Mouse (Mus musculus) kidney, embryonic 16.5 days (tissue): ENCODE data around the gene Tmem220. TPM values are rescaled to one million over a fixed set of nuclear protein-coding genes. Genes with fewer than 3 reads are reported as not detected.

Source experiments
- ATAC-seq: fragments of 200-750 bp; cut with Nextera tagmentation; 2 replicates; pipeline ENCODE4 v1.8.0; 2017; ENCODE audit warnings: moderate TSS enrichment; ENCODE audit not compliant: low FRiP score, low TSS enrichment
- H3K27ac ChIP-seq: fragments of 300-500 bp; sonication (generic); 2 replicates; pipeline ENCODE4 v1.5.1; 2014; ENCODE audit warnings: low read length
- H3K27me3 ChIP-seq: fragments of 300-500 bp; sonication (generic); 2 replicates; pipeline ENCODE4 v1.6.1; 2014; ENCODE audit warnings: low read length, control low read depth, mixed read lengths; ENCODE audit not compliant: insufficient read depth
- H3K36me3 ChIP-seq: fragments of 300-500 bp; sonication (generic); 2 replicates; pipeline ENCODE4 v1.6.1; 2014; ENCODE audit warnings: low read length, control low read depth, mixed read lengths; ENCODE audit not compliant: insufficient read depth
- H3K4me1 ChIP-seq: fragments of 300-500 bp; sonication (generic); 2 replicates; pipeline ENCODE4 v1.6.1; 2014; ENCODE audit warnings: low read length, control low read depth, mixed read lengths; ENCODE audit not compliant: insufficient read depth
- H3K4me2 ChIP-seq: fragments of 300-500 bp; sonication (generic); replicated peaks from 2 replicates; pipeline ENCODE4 v1.6.1; 2014; ENCODE audit warnings: low read depth, low read length
- H3K4me3 ChIP-seq: fragments of 300-500 bp; sonication (generic); 2 replicates; pipeline ENCODE4 v1.5.1; 2014; ENCODE audit warnings: mild to moderate bottlenecking, low read length
- H3K9ac ChIP-seq: fragments of 300-500 bp; sonication (generic); replicated peaks from 2 replicates; pipeline ENCODE4 v1.6.1; 2014; ENCODE audit warnings: low read length
- H3K9me3 ChIP-seq: fragments of 300-500 bp; sonication (generic); 2 replicates; pipeline ENCODE4 v1.6.1; 2016; ENCODE audit warnings: low read length, control low read depth
- WGBS: fragments of 180-500 bp; shearing (Covaris S2); extraction: QIAGEN DNeasy Blood & Tissue Kit; methylation state at CpG from one replicate; pipeline ENCODE4 v1.1.7; 2014; 5-methylcytosine and 5-hydroxymethylcytosine counted together
- polyA plus RNA-seq: library from polyadenylated mRNA; unstranded; fragments of >200 nt; fragmentation: Nextera tagmentation; extraction: Ambion mirVana; gene quantifications from 2 replicates; pipeline ENCODE4 v1.2.1, GENCODE M21; 2015

The Tmem220 gene
- polyA plus RNA-seq, 1 experiment from 2014 or later, result 2.3 TPM

DNA sequence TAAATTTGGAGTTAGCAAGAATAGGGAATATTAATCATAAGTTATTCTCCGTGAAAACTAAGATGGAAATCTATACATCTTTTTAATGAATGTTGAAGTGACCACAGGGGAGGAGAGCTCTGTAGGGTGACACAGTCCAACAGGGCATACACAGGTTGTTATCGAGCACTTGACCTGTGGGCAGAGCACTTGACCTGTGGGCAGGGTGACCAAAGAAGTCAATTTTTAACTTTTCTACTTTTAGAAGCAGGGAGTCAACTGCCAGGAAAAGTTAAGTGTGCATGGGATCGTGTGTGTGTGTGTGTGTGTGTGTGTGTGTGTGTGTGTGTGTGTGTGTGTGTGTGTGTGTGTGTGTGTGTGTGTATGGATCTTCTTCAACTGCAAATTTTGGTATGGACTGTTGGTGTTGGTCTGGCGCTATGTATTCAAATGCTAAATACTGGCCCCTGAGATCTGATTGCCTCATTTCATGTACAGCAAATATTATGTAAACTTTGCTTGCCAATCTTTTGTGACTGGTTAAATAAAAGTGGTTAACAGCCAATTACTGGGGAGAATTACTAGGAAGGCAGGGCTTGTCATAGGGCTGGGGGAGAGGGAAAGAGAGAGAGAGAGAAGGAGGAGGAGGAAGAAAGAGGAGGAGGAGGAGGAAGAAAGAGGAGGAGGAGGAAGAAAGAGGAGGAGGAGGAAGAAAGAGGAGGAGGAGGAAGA, 10.0 kb downstream of the Tmem220 start:
- no peak for ATAC-seq
- WGBS, result 55% methylated on average over 4 of the region's 4 CpGs

GRCm38 (mm10) chr11:67036229-67036628, 11.3 kb downstream of the Tmem220 start:
- peaks cover 22% of the 10 kb centered on the region for H3K36me3 ChIP-seq
- ATAC-seq, result no peak
- H3K27ac ChIP-seq, result no peak overlapping the region
- H3K9me3 ChIP-seq, result no peaks in the 10 kb centered on the region
- WGBS, result 88% methylated on average over 6 of the region's 6 CpGs
- H3K9ac ChIP-seq, result no peak overlapping the region
- H3K27me3 ChIP-seq, result no peaks in the 10 kb centered on the region
- H3K4me2 ChIP-seq, result no peak overlapping the region
- no peak overlapping the region for H3K4me3 ChIP-seq
- no peaks in the 10 kb centered on the region for H3K4me1 ChIP-seq

More for the DNA sequence above, 10.0 kb downstream of the Tmem220 start:
- Histone ChIP-seq H3K9me3 (no peaks in the 10 kb centered on the region), H3K4me3 (no peak overlapping the region), H3K27ac (no peak overlapping the region), H3K27me3 (no peaks in the 10 kb centered on the region), H3K4me2 (no peak overlapping the region), H3K36me3 (peaks cover 10% of the 10 kb centered on the region), H3K9ac (no peak overlapping the region), H3K4me1 (no peaks in the 10 kb centered on the region)

DNA sequence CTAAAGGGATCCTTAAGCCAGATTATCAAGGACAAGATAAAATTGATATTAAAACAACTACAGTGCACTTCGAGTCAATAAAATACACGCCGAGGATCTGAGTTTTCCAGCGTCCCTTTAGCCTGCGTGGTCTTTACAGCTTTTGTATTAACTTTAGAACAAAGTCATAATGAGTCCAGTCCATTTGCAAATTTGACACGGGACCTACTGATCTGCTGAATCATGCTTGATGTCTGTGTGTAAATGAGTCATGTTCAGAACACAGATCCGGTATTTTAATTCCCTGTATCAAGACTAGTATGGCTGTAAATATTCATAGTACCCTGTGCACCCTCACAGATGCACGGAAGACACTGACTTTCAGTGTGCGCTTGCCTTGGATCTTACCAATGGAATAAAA, 11.9 kb downstream of the Tmem220 start:
- no peak overlapping the region for H3K4me3 ChIP-seq
- no peaks in the 10 kb centered on the region for H3K4me1 ChIP-seq
- no peaks in the 10 kb centered on the region for H3K27me3 ChIP-seq
- no peak overlapping the region for H3K27ac ChIP-seq
- 95% methylated on average over 9 of the region's 9 CpGs for WGBS
- H3K4me2 ChIP-seq, result no peak overlapping the region
- ATAC-seq, result no peak
- peaks cover 27% of the 10 kb centered on the region for H3K36me3 ChIP-seq
- H3K9me3 ChIP-seq, result no peaks in the 10 kb centered on the region
- H3K9ac ChIP-seq, result no peak overlapping the region

DNA sequence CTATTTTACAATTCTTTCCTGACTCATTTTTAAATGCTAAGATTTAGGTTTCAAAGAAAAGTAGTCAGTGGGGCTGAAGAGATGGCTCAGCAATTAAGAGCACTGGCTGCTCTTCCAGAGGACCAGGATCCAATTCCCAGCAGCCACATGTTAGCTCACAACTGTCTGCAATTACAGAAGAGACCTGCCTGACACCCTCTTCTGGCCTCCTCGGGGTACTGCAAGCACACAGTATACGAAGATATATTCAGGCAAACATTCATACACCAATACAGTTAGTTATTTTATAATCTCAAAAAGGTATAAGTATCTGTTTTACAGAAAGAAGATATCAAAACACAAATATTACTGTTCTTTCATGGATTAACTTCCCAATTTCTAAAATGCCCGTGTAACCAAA, 14.8 kb downstream of the Tmem220 start:
- no peak for ATAC-seq
- H3K9me3 ChIP-seq, result no peaks in the 10 kb centered on the region
- WGBS, result 94% methylated on average over 3 of the region's 3 CpGs

GRCm38 (mm10) chr11:67040483-67040882, 15.5 kb downstream of the Tmem220 start:
- Histone ChIP-seq H3K27me3 (no peaks in the 10 kb centered on the region), H3K9ac (no peak overlapping the region), H3K27ac (no peak overlapping the region), H3K4me1 (no peaks in the 10 kb centered on the region), H3K36me3 (peaks cover 29% of the 10 kb centered on the region), H3K4me3 (no peak overlapping the region), H3K9me3 (no peaks in the 10 kb centered on the region), H3K4me2 (no peak overlapping the region)
- ATAC-seq, result no peak
- WGBS, result 92% methylated on average over 6 of the region's 6 CpGs

More for the DNA sequence above, 14.8 kb downstream of the Tmem220 start:
- Histone ChIP-seq H3K4me1 (no peaks in the 10 kb centered on the region), H3K36me3 (peaks cover 27% of the 10 kb centered on the region), H3K9ac (no peak overlapping the region), H3K4me2 (no peak overlapping the region), H3K4me3 (no peak overlapping the region), H3K27me3 (no peaks in the 10 kb centered on the region), H3K27ac (no peak overlapping the region)

- no peak overlapping the region for H3K27ac ChIP-seq
- H3K4me2 ChIP-seq, result no peak overlapping the region
- H3K9me3 ChIP-seq, result no peaks in the 10 kb centered on the region
- no peak overlapping the region for H3K4me3 ChIP-seq
- no peak for ATAC-seq
- WGBS, result 60% methylated on average over 8 of the region's 8 CpGs
- no peak overlapping the region for H3K9ac ChIP-seq
- peaks cover 26% of the 10 kb centered on the region for H3K36me3 ChIP-seq
- H3K27me3 ChIP-seq, result no peaks in the 10 kb centered on the region
- H3K4me1 ChIP-seq, result no peaks in the 10 kb centered on the region
Measured at GRCm38 (mm10) chr11:67043007-67043406, 18.1 kb downstream of the Tmem220 start.

DNA sequence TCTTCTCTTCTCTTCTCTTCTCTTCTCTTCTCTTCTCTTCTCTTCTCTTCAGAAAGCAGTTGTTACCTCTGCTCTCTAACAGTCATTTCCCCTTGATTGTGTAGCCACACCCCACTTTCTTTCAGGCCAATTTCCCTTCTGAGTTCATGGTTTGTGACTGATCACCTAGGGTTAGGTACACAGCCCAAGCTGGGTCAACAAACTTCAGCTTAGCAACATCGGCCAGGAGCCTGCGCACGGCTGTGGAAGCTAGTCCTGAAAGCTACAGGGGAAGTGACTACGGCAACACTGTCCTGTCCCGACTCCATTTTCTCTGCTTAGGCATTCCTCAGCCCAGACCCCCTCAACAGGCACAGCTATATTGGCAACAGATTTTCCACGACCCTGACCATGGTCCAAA, 20.0 kb downstream of the Tmem220 start:
- WGBS, result 50% methylated on average over 6 of the region's 6 CpGs
- no peak overlapping the region for H3K4me2 ChIP-seq
- no peak for ATAC-seq

DNA sequence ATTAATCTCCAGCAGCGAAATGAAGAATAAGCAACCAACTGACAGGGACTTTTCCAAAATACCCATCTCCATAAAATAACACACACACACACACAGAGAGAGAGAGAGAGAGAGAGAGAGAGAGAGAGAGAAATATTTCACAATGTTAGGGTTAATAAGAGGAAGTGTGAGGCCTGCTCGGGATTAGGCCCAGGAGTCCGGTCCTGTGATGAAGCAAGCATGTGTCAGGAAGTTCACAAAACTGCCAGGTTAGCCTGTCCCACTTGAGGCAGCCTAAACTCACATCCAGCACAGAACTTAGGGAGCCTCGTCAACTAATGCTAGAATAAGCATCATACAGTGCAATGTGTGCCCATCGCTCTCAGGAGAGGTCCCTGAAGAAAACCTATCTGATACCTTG, 22.2 kb downstream of the Tmem220 start:
- peaks cover 10% of the 10 kb centered on the region for H3K36me3 ChIP-seq
- H3K4me1 ChIP-seq, result 0 out of 2 replicates have a peak, but pooled peaks cover 3% of the 10 kb centered on the region
- no peaks in the 10 kb centered on the region for H3K9me3 ChIP-seq
- no peak for ATAC-seq
- no peak overlapping the region for H3K9ac ChIP-seq
- no peak overlapping the region for H3K4me2 ChIP-seq
- 86% methylated on average over 5 of the region's 5 CpGs for WGBS
- H3K27ac ChIP-seq, result no peak overlapping the region
- H3K4me3 ChIP-seq, result no peak overlapping the region
- H3K27me3 ChIP-seq, result no peaks in the 10 kb centered on the region

More for the DNA sequence above, 20.0 kb downstream of the Tmem220 start:
- no peak overlapping the region for H3K27ac ChIP-seq
- no peak overlapping the region for H3K9ac ChIP-seq
- peaks cover 27% of the 10 kb centered on the region for H3K36me3 ChIP-seq
- H3K4me3 ChIP-seq, result no peak overlapping the region
- no peaks in the 10 kb centered on the region for H3K4me1 ChIP-seq
- no peaks in the 10 kb centered on the region for H3K27me3 ChIP-seq
- no peaks in the 10 kb centered on the region for H3K9me3 ChIP-seq

DNA sequence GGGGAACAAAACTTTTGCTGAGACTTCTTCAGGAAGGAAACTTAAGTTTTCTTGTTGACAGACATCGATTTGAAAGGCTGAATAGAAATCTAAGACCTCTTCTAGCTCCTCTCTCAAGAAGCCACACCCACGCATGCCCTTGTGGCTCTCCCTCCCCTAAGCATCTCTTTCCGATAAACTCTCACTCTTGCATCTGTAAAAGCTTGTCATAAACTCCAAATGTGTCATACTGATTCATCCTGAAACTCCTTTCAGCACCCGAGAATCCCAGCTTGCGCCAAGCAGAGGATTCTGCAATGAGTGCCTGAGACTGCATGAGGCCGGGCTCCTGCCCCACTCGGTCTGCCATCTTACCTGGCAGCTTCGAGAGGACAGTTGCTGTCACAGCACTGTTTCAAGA, 23.5 kb downstream of the Tmem220 start:
- Histone ChIP-seq H3K9ac (no peak overlapping the region), H3K9me3 (no peaks in the 10 kb centered on the region), H3K4me1 (peaks cover 7% of the 10 kb centered on the region), H3K27me3 (no peaks in the 10 kb centered on the region), H3K27ac (no peak overlapping the region), H3K4me3 (no peak overlapping the region), H3K36me3 (peaks cover 10% of the 10 kb centered on the region), H3K4me2 (no peak overlapping the region)
- ATAC-seq, result no peak
- WGBS, result 85% methylated on average over 8 of the region's 8 CpGs

DNA sequence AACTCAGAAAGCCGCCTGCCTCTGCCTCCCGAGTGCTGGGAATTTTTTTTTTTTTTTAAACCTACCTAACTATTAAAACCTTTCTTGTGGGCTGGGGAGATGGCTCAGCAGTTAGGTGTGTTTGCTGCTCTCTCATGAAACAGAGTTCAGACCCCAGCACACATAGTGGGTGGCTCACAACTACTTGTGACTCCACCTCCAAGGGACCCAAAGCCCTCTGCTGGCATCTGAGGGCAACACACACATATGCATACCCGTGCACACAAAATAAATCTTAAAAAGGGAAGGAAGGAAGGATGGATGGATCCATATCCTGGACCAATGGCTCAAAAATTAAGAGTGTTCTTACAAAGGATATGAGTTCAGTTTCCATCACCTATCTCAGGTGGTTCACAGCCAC, 24.3 kb downstream of the Tmem220 start:
- Histone ChIP-seq H3K4me3 (no peak overlapping the region), H3K27ac (no peak overlapping the region), H3K36me3 (peaks cover 10% of the 10 kb centered on the region), H3K9ac (no peak overlapping the region), H3K27me3 (no peaks in the 10 kb centered on the region), H3K4me2 (no peak overlapping the region), H3K9me3 (no peaks in the 10 kb centered on the region), H3K4me1 (peaks cover 9% of the 10 kb centered on the region)
- WGBS, result 83% methylated on average over 3 of the region's 3 CpGs
- no peak for ATAC-seq
